Mouse (Mus musculus) layer of hippocampus, postnatal 14 days (tissue): ENCODE data around the gene Hist1h2ag. TPM values are rescaled to one million over a fixed set of nuclear protein-coding genes. Genes with fewer than 3 reads are reported as not detected.

Experiments used
- DNase-seq, 2 experiments: peaks; one replicate each; pipeline ENCODE4 v3.0.0; 2021 to 2022; ENCODE audit warnings: low spot score in 2 of 2, mixed read lengths in 1 of 2
- total RNA-seq, 2 experiments: library from RNA; stranded (reverse); gene quantifications; 2 replicates each; pipeline ENCODE4 v1.2.3; 2021

Gene Hist1h2ag
- total RNA-seq, 2 experiments from 2014 or later: 26.7 to 27.2 TPM

DNA sequence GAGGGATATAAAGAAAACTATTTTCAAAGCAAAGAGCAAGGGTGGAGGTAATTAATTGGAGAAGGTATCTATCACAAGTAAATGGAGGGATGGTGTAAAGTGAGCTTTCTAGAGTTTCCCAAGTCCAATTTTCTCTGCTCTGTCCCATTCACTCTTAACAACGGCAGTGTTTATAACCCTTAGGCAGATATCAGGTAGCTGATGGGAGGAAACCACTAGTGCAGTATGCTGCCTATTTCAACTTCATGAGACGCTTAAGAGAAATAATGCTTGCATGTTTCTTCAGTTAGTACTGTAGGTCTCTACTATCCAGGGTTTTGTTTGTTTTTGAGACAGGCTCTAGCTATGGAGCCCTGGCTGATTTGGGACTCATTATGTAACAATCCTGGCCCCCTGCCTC, 5.3 kb downstream of the Hist1h2ag start:
- no peak for DNase-seq

DNA sequence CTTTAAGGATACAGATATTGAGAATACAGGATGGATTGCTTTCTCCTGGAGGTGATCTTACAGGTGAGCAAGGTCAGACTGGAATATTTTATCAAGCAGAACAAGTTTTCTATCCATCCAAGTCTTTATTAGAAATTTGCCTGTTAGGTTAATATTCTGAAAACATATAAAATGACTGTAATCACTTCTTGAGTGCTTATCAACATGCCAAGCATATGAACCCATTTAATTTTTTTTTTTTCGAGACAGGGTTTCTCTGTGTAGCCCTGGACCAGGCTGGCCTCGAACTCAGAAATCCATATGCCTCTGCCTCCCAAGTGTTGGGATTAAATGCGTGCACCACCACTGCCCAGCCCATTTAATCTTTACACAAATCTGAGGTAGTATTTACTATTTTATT, 5.8 kb downstream of the Hist1h2ag start:
- no peak for DNase-seq

DNA sequence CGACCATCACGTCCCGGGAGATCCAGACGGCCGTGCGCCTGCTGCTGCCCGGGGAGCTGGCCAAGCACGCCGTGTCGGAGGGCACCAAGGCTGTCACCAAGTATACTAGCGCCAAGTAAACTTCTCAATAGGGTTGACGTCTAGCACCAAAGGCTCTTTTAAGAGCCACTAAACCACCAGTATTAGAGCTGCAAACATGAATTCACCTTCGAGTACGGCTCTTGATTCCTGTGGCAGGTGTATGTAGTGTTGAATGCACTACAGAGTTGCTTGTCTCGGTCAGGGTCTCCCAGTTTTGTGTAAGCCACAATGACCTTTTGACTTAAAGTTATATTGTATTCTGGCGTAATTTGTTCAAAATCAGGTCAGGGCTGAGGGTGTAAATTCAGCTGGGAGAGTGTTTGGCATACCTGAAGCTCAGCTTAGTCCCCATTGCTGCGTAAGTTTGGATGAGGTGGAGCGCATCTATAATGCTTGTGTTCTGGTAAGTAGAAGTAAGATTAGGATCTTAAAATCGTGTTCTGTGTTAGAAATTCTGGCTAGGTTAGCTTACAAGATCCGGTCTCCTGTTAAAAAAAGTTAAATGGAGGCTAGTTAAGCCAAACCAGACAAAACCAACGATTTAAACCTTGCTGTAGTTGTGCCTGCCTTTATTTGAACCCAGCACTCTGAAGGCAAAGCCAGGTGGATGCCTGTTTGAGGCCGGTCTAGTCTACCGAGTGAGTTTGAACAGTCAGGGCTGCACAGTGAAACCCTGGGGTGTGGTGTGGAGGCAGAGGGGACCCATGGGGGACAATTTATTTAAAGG, 6.4 kb downstream of the Hist1h2ag start:
- DNase-seq: no peak

DNA sequence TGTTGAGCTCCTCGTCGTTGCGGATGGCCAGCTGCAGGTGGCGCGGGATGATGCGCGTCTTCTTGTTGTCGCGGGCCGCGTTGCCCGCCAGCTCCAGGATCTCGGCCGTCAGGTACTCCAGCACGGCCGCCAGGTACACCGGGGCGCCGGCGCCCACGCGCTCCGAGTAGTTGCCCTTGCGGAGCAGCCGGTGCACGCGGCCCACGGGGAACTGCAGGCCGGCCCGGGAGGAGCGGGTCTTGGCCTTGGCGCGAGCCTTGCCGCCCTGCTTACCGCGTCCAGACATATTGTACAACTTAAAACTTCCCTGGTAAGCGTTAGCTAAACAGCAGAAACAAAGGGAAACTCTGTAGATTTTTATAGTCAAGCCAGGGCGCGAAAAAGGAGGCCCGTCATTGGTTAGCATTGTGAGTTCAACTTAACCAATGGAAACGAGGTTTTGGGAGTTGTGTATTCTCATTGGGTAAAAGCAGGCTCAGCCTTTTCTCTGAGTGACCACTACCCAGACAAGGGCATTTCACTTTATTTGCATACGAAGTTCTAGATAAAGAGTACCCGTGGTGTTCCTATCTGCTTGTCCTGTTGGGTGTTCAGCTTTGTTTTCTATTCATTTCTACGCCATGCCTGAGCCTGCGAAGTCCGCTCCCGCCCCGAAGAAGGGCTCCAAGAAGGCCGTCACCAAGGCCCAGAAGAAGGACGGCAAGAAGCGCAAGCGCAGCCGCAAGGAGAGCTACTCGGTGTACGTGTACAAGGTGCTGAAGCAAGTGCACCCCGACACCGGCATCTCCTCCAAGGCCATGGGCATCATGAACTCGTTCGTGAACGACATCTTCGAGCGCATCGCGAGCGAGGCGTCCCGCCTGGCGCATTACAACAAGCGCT, 7.2 kb downstream of the Hist1h2ag start, which contains the start of the genes Hist1h2ah and Hist1h2bk:
Gene Hist1h2ah, minus strand, starts transcription at position 302 of the 882 bp plus-strand sequence.
Gene Hist1h2bk, plus strand, starts transcription at position 604 of the 882 bp plus-strand sequence.
- peak; percentile 85 to 96 for DNase-seq

DNA sequence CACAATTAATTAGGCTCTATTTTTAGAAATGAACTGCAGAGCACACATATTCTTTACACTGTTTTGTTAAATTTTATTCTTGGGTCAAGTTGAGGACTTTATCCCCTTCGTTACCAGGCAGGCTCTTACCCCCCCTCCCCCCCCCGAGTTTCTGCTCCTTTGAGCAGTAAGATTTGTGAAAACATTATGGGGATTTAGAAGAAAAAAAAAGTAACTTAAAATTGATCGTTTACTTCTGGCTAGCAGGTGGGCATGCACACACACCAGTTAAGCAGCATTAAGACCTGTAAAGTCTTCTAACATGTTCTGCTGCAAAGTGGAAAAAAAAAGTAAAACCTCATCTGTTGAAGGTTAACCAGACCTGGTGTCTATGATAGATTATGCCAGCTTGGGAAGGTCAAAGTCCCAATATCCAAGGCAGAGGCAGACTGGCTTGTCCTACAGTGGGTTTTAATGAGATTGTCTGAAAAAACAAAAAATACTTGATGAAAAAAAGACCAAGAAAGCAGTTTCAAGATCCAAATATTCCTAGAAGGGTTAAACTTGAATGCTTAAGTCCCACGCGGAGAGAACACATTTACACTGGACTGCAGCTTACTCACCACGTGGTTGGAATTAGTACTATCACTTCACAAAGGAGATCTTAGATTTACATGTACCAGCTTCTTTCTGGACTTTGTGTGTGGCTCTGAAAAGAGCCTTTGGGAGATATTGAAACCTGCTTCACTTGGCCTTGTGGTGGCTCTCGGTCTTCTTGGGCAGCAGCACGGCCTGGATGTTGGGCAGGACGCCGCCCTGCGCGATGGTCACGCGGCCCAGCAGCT, 8.1 kb downstream of the Hist1h2ag start:
- DNase-seq: no peak

DNA sequence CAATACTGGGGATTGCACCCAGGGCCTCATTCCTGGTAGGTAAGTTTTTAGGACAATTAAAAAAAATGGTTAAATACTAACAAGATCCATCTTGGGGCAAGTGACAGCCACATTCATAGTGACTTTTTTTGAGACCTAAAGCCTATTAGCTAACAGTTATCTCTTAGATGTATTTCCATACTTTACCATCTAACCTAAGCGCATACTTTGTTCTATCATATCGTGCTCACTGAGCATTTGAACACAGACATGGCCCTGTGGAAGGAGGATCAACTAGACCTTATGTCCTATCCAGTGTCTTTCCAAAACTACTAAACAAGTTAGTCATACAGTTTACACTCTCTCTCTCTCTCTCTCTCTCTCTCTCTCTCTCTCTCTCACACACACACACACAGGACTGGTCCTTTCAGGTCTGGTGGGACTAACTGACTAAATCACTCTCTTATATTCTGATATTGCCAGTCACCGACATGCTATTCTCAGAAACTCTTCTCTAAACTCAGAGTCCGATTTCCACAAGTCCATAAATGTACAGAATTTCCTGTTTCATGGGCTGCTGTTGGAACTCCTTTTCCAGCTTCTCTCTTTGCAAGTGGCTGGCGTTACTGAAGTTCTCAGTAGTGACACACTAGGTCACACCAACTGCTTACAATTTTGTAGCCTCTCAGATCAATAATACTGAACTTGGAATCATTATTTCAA, 8.9 kb downstream of the Hist1h2ag start:
- no peak for DNase-seq

DNA sequence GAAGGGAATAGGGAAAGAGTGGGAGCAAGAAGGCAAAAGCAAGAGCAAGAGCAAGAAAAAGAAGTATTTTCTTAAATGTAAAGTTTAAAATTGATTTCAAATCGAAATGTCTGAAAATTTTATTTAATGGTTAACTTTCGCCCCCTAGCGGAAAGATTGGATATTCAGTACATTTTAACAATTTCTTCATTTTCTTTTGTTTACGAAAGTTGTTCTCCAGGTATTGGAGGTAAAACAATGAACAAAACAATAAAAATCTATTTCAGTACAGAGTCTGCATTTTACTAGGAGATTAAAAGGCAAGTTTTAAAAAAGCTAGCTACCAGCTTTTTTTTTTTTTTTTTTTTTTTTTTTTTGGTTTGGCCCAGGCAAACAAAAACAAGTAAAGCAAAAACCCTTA, 12.3 kb downstream of the Hist1h2ag start:
- DNase-seq: no peak

DNA sequence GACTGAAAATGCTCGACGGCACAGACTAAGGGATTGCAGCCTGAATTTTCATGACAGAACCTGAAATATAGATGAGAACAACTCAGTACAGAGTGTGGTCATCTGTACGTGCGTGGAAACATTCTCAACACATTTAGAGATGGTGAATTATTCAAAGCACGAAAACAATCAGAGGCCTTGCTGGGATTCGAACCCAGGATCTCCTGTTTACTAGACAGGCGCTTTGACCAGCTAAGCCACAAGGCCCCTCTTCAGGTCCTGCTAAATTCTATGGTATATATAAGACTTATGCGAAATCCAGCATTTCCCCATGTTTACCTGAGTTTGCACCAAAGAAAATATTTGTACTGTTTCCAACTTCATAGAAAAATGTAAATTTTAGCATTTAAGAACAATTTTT, 12.8 kb downstream of the Hist1h2ag start:
- DNase-seq: no peak

DNA sequence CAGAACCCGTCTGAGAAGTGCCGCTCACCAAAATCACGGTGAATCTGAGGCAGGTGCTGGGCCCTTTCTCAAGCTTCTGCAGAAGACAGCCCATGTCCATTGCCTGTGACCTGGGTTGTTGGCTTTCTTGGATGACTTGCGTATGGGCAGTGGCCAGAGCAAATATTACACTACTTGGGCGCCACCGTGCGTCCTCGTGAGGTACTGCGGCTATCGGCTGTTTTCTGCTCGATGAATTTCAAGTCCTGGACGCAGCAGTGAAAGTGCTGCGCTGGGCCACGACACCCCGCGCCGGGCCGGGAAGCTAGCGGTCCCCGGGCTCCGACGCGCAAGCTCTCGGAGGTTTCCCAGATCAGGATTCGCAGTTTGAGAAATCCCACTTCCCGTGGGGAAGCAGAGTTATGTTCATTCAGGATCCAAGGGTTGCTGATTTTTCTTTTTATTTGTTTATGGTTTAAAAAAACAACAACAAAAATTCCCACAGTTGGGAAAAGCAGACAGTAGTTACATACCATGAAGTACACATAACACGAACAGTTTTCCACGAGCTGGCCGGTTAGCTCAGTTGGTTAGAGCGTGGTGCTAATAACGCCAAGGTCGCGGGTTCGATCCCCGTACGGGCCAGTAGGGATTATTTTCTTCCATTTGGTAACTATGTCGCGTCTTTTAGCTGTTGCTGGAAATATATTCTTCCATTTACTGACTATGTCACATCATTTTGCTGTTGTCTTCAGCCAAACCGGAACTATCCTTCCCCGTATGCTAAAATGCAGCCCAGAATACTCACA, 13.9 kb downstream of the Hist1h2ag start:
- DNase-seq: peak; percentile 95

DNA sequence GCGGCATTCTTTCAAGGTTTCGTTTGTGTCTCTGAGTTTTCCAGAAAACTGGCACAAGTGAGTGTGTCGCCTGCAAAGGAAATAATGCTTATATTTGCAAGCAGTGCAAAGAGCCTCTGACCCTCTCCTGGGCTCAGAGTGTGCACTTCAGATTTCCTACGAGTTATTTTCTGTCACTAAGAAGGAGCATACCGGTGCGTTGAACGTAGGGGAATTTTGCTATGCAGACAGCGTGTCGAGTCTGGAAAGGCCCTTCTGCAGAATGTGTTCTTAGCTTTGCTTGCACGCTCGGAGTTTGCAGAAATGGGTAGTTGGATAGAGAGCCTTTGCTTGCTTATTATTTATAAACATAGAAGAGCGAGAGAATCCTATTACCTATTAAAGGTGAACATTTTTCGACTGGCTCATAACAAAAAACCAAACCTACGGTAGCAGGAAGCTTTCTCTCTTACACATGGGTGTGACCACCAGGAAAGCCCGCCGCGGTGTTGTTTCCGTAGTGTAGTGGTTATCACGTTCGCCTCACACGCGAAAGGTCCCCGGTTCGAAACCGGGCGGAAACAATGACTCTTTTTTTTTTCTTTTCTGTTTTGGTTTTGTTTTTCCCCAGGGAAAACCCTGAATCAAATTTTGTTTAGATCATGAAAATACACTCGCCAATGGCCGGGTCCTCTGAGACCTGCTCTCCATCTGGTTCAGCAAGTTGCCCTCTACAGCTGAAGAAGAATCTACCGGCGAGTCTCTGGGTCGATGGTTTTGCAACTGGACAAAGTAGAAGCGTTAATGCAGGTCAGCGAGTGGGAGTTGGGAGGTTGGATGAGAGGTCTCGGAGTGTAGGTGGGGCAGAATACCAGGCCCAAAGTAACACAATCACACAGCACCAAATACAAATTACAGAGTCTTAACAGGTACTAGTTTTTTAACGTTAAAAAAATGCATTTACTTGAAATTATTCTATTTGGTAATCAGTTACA, 16.4 kb downstream of the Hist1h2ag start:
- peak; percentile 89 to 91 for DNase-seq

DNA sequence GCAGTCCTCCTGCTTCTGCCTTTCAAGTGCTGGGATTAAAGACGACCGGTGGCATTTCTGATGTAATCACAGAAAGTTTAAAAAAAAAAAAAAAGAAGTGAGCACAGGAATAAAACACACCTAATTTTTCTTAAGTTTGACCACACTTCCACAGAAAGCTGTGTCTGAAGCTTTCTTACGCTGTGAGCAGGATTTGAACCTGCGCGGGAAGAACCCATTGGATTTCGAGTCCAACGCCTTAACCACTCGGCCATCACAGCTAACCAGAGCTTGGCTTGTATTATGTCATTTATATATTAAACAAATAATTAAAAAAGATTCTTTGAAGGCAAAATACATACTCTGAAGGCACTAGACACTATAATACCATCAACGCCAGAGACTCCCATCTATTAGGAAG, 20.5 kb downstream of the Hist1h2ag start:
- DNase-seq: peak; percentile 68 to 87

DNA sequence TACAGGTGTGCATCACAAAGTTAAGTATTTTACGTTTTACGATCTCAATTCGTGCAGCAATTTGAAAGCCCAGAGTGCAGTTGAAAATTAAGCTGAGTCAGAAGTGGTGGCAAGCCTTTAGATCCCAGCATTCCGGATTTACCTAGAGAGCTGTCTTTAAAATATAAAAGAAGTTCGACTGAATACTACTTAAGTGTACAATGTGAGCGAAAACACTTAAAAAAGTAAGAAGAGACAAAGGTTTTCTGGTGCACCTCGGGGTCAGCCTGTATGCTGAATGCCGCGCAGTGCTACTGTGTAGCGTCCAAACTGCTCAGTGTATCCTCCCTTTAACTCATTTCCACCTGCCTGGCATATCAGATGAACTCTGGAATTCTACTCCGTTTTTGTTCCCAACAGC, 21.2 kb downstream of the Hist1h2ag start:
- no peak for DNase-seq

DNA sequence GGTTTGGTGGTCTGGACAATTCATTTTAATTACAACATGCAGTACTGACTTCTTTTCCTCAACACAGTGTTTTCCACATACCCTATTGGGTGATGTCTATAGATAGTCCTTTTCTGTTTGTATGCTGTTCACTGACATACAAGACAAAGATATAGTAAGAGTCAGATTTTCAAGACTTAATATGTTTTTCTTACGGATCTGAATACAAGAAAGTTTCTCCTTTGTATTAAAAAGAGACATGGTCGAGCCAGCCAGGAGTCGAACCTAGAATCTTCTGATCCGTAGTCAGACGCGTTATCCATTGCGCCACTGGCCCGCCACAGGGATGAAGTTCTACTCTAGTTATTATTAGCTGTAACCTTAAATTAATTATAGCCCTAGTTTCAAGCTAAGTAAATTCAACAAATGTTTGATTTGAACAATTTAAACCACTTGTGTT, 21.8 kb downstream of the Hist1h2ag start:
- peak; percentile 60 to 82 for DNase-seq

DNA sequence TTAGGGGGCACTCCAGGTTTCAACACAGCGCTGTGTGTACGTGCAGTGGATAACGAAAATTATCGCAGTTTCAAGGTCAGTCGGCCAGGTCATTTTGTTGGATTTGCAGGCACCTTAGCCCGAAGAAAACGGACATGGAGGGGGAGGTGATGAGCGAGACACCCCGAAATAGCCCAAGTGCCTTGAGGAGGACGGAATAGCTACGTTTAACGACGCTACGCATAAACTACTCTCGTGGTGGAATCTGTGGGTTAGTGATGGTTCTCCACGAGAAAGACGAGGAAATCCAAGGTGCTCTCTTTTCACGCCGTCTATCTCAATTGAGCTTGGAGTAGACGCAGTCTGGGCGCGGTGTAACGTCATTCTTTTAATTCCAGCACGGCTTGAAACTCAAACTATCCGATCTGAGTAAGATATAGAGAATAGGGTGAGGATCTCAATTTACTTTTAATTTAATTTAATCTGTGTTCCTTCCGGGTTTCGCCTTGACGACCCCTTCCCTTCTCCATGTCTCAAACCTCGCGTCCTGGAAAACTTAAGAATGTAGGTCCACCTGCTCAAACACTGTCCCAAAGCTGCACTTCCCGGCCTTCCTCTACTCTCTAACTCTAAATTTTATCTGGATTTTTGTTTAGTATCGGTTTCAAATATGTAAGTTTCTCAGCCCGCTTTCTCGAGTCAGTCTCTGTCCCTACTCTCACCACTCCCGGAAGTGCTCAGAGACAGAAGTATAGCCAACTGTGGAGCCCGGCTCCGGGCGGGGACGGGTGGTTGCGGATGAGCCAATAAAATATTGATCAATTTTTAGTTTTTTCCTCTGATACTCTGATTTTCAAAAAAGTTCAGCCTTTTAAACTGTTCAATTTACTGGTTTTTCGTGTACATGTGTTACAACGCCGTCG, 22.6 kb downstream of the Hist1h2ag start:
- no peak for DNase-seq

DNA sequence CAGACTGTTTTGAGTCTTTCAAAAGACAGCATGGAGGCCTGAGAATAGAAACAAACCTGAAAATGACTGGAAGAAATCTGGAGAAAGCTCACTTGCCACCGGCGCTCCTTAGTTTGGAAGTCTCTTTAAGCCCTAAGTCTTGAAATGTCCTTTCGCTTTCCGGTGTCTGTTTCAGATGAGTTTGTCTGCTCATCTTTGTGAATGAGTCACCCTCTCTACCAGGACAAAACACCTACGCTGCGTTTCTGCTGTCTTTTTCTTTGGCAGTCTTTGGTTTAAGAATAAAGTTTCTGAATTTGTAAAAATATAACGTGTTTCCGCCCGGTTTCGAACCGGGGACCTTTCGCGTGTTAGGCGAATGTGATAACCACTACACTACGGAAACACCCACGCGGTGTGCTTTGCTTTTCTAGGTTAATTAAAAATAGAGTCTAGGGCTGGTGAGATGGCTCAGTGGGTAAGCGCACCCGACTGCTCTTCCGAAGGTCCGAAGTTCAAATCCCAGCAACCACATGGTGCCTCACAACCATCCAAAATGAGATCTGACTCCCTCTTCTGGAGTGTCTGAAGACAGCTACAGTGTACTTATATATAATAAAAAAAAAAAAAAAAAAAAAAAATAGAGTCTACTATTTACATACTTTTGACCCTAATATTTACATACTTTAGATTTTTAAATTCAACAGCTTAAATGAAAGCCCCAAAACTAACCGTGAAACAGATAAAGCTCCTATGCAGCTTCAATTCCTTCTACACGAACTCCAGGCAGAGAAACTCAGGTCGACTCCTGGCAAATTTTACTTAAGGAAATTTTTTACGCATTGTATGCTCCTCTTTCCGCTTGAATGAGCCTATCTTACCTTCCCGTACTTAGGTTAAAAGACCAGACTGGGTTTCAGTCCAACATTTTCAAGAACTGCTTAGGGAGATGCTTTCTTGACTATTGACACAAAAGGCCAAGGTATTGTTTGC, 27.0 kb downstream of the Hist1h2ag start:
- peak; percentile 57 to 78 for DNase-seq

DNA sequence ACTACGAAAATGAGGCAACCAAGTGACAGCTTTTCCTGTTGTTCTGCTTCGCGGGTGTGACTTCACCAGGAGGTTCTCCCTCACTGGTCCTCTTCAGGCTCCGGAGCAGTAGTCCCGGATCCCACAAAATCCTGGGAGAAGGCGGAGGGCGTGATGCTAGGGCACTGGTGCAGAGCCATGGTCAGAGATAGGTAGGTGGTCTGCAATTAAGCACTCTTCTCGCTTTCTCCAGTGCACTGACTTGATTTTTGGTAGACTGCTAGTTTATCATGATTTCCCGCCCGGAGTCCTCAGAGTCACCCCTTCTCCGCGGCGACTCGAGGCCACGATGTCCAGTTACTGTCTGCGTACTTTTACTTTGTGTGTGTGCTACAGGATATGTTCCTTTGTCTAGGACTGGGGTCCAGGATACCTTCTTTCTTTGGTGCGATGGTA, 28.3 kb downstream of the Hist1h2ag start:
- DNase-seq: peak in 1 of 2 experiments; percentile 16
